Mouse (Mus musculus) stomach, postnatal 0 days (tissue): ENCODE data around the gene Usf2.

ENCODE experiments used
- CTCF ChIP-seq: IDR thresholded peaks from 2 replicates; pipeline ENCODE4 v1.5.1; 2016; ENCODE audit warnings: antibody characterized with exemption, low read depth, mild to moderate bottlenecking, moderate library complexity
- EP300 ChIP-seq: optimal IDR thresholded peaks from 2 replicates; pipeline ENCODE3; 2016; ENCODE audit warnings: antibody characterized with exemption

DNA sequence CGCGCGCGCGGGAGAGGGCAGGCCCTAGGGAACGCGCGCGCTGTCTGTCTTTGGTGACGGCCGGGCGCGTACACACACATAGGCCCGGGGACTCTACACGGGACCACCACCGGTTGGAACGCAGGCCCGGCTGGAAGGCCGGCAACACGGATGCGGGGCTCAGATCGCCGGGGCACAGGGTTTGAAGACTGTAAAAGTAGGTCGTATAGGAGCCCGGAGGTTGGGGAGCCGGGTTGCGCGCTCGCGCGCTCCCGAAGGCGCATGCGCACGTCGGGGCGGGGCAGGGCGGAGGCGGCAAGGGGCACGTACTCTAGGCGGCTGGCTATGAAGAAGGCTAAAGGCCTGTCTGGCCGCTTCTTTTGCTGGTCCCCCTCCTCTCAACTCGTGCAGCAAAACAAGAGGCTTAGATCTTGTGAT is 772 bp upstream of the Usf2 start:
- peak; percentile 32 for TF ChIP-seq EP300
- no peak for TF ChIP-seq CTCF
